8 mouse cellular contexts compared by ENCODE assay signal in genomic region chr7:100685061-100686030, GRCm38 (mm10). TPM values are rescaled to one million over a fixed set of nuclear protein-coding genes. Genes with fewer than 3 reads are reported as not detected.
DNase-seq lines count a peak whose midpoint lies in the region; ATAC-seq and TF ChIP-seq lines count a peak whose summit lies in the region.

No protein-coding gene starts in this region.

- H3K9me3 ChIP-seq in G1E (replicated peaks) = no peaks in the 10 kb centered on the region

- H3K36me3 ChIP-seq in G1E (replicated peaks) = peaks cover 14% of the 10 kb centered on the region

- H3K27me3 ChIP-seq in G1E (ENCODE audit: insufficient read depth, low read length) = no peaks in the 10 kb centered on the region

- peak; percentile 39; the same call in 1 of the 2 replicates for TF ChIP-seq CTCF in G1E (IDR thresholded peaks at IDR 0.05; ENCODE audit: low read depth, low read length)

- peak; percentile 68 for DNase-seq in G1E (ENCODE audit: low spot score)
- peak; percentile 68 for DNase-seq in c-Kit-negative CD71-positive TER-119-positive erythroid progenitor cells, embryonic 14.5 days (ENCODE audit: low read depth, low spot score)
- peak; percentile 16 for DNase-seq in heart, postnatal 25 days (ENCODE audit: low spot score)
- DNase-seq in large intestine, adult 2 months (ENCODE audit: low read depth, low spot score) = peak; percentile 52
- DNase-seq in lung, postnatal 14 days = peak; percentile 86
- peak; percentile 90 for DNase-seq in retina, embryonic 14.5 days (ENCODE audit: low spot score)
- peak; percentile 55 to 64 for DNase-seq in thymus, postnatal 36 days

- no peak for ATAC-seq in G1E (ENCODE audit: extremely low read depth, insufficient number of reproducible peaks, low FRiP score, poor library complexity, severe bottlenecking)
- ATAC-seq in erythroid progenitor cell, adult 5-6 weeks (replicated peaks; ENCODE audit: low FRiP score, poor library complexity, severe bottlenecking) = peak; percentile 82

- no peak overlapping the region for H3K4me3 ChIP-seq in G1E (ENCODE audit: low read depth, low read length)

- H3K4me1 ChIP-seq in G1E (ENCODE audit: insufficient read depth, low read depth, low read length) = peaks cover 36% of the 10 kb centered on the region

- 44% methylated on average over 13 of the region's 13 CpGs for WGBS in large intestine, adult 2 months

- intact Hi-C loops in heart, postnatal 25 days (cut with DNase I) = loop anchor here (1.0 to 5.0 kb wide), 7 partner anchors 21 to 202 kb away; partner anchors contain the start of gene Fam168a

RNA-seq across cellular contexts. Expression of gene Fam168a, which starts 21.1 kb away (rescaled TPM):
- total RNA-seq in G1E (2014; fragmentation: Nextera tagmentation) (63.6 and 88.2 TPM in 2 replicates), G1E (2017) (14.8 and 16.3 TPM in 2 replicates)
- polyA plus RNA-seq in G1E (2012) = 49.3 and 51.9 TPM in 2 replicates
- 21.6 and 31.4 TPM in 2 replicates for total RNA-seq in erythroid progenitor cell, adult 5-6 weeks (2015; ENCODE audit: low replicate concordance)
- total RNA-seq in erythroid progenitor cell, adult 5-6 weeks (2017; ENCODE audit: low replicate concordance) = 11.9 and 13.9 TPM in 2 replicates
- 10 to 100 TPM; 39.2 to 44.9 TPM for total RNA-seq in heart, postnatal 25 days (2021)
- 11.3 and 27.5 TPM in 2 replicates for polyA plus RNA-seq in large intestine, adult 2 months (2012; rRNA removed)

RNA-seq across cellular contexts. Expression of gene Plekhb1, which starts 23.1 kb away (rescaled TPM):
- not detected in 2 replicates for total RNA-seq in G1E (2014; fragmentation: Nextera tagmentation)
- 0.41 TPM in 1 of 2 replicates, not detected in the other for total RNA-seq in G1E (2017)
- polyA plus RNA-seq in G1E (2012) = not detected in 2 replicates
- not detected in 2 replicates for total RNA-seq in erythroid progenitor cell, adult 5-6 weeks (2015; ENCODE audit: low replicate concordance)
- total RNA-seq in erythroid progenitor cell, adult 5-6 weeks (2017; ENCODE audit: low replicate concordance) = 0.77 TPM in 1 of 2 replicates, not detected in the other
- total RNA-seq in heart, postnatal 25 days (2021) = 1 to 10 TPM; 2.7 to 4.0 TPM
- 8.4 and 9.1 TPM in 2 replicates for polyA plus RNA-seq in large intestine, adult 2 months (2012; rRNA removed)

Comparison
In these comparisons a context has a peak if more than half of its experiments do, and no peak if none do; other contexts are left out.
1. DNase-seq: peak in every context shown above with its lines; median percentile 90 in retina, embryonic 14.5 days; 86 in lung, postnatal 14 days; 68 in G1E; 68 in c-Kit-negative CD71-positive TER-119-positive erythroid progenitor cells, embryonic 14.5 days; 60 in thymus, postnatal 36 days; 52 in large intestine, adult 2 months; 16 in heart, postnatal 25 days.